Mouse (Mus musculus) monocyte, adult 2 months (primary cell): ENCODE measurements around the gene Limch1.

Experiments used
- DNase-seq, 2 experiments: peaks; one replicate each; pipeline ENCODE4 v3.0.0; 2022; ENCODE audit warnings: low spot score in 2 of 2, low read depth in 1 of 2

The Limch1 gene

DNA sequence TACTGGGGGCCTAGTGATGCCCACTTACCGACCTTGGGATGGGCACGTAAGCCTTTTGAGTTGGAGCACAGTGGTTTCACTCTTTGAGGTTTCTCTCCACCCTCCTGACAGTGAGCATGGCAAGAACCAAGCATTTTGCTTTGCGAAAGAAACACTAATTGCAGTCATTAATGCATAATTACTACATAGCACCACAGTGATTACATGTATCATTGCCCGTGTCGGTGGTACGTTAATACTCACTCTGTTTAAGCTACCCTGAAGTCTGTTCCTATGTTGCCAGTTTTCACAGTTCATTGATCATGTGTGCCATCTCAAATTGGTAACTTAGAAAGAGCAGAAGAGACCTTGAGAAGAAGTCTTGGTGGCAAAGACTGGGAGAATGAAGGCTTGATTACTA is 127.1 kb downstream of the Limch1 start:
- DNase-seq: no peak

DNA sequence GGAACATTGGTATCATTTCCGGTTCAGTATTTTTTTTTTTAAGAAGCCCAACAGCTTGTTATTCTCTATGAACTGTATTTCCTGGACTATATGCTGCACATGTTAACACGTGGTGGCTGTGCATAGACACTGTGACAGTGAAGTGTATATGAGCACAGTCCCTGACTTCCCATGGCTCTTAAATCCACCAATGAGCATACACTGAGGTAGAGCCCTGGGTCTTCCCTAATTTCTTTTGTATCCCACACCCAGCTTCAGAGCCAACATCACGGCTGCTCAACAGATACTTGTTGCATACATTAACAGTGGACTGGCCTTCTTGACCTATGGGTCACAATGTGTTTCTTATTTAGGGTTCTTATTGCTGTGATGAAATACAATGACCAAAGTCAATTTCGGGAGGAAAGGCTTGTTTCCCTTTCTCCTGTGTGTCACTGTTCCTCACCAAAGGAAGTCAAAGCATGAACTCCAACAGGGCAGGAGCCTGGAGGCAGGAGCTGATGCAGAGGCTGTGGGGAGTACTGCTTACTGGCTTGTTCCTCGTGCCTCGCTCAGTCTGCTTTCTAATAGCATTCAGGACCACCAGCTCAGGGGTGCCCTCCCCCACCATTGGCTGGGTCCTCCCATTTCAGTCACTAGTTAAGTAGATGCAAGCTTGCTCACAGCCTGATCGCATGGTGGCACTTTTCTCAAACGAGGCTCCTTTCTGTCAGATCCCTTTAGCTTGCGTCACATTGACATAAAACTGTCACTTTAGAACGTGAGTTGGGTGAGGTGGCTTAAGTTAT is 130.6 kb downstream of the Limch1 start:
- DNase-seq: no peak

DNA sequence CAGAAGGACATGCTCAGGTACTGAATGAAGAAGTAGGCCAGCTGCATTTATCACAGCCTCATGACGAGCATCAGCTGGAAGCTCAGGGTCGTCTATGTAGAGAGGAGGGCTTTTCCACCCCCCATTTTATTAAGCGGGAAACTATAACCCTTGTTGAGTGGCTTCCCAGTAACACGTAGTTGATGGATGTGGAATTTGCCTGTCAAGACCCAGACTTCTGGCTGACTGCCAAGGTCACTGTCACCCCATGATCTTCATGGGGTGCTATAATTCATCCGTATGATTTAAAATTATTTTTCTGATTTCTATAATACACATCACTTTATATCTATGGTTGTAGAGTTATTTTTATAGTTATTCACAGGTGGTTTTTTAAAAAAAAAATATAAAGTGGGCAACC is 131.4 kb downstream of the Limch1 start:
- no peak for DNase-seq

DNA sequence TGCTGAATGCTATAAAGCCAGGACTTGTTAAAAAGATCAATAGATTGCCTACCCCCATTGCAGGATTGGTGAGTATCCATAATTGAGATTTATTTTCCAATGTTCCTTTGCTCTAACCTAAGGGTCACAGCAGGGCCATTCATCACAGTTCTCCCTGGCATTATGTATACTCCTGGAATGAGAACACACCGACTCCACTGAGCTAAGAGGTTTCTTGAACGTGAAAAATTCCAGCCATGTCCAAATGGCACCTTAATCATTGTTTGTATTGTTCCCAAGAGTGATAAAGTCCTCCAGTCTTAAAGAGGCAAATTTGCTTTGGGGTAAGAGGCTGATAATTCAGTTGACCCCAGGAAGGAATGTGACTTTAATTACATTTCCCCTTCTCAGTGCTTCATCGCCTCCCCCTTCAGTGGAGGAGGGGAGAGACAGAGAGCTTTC is 136.3 kb downstream of the Limch1 start:
- no peak for DNase-seq

DNA sequence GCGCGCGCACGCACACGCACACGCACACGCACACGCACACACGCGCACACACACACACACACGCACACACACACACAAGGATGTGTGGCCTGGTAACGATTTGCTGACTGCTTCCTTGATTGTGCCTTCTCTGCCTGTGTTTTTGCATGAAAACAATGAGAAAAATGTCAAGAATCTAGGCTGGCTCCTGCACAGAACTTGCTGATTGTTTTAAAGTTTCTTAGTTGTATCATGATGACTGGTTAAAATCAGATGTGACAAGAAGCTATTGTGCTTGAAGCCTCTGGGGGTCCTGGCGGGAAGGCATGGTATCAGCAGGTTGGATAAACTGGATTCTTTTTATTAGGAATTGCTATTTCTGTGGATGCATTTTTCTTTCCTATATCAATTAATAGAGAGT is 137.1 kb downstream of the Limch1 start:
- no peak for DNase-seq

DNA sequence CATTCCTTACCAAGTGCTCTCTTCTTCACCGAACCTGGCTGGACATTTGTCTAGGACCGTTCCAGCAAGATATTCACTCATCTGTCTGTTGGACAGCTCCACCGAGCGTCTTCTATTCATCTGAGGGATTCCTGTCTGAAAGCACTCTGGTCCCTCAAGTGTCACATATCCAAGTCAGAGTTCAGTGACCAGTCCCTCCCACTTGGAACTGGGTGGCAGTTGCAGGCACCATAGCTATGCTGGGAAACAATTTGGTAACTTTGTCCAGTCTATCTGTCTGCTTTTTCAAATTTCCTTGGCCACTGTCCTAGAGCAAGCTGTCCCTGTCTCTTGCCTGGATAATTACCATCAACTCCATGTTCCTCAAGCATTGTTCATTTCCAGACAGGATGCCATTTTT is 138.9 kb downstream of the Limch1 start:
- no peak for DNase-seq

DNA sequence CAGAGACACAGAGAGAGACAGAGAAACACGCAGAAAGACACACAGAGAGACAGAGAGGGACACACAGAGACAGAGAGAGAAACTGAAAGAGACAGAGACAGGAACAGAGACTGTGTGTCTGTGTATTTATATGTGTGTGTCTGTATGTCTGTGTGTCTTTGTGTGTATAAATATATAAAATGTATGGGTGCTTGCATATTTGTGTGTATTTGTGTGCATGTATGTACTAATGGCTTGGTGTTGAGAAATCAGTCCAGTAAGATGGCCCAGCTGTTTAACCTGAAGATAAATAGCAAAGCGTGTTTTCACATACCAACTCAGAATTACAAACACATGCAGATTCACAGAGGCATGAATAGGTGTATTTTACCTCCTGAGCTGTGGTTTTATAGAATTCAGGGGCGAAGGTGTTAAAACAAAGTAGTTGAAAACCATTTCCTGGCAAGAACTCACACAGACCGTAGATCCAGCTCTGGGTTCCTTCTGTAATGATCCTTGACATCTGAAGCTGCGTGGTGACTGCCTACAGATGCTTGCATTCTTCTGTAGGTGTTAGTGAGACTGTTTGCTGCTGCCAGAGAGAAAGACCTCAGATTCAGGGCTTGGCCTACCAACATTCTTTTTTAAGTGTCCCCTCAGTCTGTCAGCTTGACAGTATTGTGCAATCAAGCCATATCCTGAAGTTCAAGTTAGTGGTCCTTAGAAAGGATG is 140.9 kb downstream of the Limch1 start:
- DNase-seq: no peak

DNA sequence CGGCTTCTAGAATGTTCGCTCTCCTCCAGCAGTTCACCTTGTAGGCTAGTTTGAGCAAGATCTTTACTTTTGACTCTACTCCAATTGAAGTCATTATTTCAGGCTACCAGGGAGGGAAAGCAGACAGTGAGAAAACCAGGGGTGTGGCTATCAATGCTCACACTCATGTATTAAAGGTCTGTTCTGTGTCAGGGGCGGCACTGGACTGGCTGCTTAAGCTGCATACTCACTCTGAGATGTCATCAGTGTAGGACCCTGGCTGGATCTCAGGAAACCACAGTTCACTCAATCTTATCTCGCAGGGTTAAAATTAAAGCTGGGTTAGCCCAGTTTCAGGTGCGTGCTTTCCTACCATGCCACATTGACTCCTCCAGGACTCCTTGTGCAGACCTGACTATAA is 142.4 kb downstream of the Limch1 start:
- DNase-seq: no peak

DNA sequence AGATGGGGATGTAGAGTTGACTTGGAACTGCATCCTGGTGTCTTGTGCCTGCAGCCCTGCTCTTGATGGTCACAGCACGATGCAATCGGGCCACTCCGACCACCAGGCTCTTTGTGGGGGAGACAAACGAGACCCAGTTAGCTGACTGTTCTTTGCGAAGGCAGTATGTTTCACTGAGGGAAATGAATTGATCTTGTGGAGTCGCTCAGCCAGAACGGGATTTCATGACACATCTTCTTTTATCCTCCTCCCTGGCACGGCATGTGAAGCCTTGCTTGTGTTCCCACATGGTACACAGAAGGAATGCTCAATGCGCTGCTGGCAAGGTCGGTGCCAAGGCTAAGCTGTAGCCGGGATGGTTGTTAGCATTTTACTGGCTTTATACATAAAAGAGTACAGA is 143.7 kb downstream of the Limch1 start:
- DNase-seq: no peak

DNA sequence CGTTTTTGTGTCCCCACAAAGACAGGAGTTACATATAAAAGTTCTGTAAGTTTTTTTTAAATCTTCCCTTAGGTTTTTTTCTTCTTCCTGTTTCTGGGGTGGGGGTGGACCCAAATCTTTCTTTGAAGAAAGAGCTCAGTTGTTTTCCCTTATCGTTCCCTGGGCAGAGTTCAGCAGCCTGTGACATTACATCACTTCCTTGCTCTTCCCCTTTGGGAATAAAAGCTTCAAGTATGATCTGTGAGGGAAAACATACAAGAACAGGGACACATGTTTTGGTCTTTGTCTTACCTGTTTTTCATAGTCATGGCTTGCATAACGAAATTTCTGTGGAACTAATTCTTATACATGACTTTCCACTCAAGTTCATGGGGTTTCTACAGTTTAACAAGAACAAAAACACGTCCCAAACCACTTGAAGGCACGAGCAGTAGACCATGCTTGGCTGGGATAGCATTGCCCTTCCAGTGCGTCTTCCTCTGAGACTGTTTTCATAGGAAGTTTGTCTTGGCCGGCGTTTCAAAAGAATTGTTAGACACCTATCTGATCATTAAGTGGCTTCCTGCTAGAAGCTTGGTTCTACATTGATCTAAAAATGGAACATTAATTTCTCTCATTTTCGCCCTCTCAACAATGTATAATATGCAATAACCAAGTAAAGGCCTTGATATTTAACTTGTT is 150.0 kb downstream of the Limch1 start:
- DNase-seq: no peak

DNA sequence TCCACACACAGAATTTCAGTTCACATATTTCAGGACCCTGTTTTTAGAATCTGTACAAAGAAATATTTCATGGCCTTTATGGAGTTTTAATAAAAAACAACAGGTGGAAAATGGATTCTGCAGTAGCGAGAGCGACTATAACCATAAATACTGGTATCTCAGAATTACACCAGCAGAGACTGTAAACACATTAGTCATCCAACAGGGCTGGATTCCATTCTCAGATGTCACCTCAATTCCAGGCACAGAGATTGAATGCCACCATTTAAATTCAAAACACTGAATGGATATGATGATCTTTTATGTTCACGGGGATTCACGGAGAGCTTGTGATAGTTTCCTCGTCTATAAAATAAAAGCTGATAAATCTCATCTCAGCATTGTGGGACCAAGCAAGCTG is 152.0 kb downstream of the Limch1 start:
- no peak for DNase-seq

DNA sequence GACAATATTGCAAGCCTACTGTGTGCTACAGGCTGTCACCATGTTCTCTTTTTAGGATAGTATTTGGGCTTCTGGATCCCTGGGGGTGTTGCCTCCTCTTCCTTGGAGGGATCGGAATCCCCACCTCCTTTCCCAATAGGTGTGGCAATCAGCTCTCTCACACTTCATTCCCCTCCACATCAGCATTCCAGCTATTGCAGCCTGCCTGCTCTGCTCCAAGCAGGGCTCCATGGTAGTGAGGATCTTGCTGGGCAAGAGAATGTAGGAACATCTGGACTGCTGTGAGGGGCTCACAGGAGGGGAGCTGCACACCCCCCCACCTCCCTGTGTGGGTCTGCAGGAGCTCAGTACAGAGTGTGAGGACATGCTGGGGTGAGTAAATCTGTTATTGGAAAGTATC is 152.6 kb downstream of the Limch1 start:
- DNase-seq: no peak

DNA sequence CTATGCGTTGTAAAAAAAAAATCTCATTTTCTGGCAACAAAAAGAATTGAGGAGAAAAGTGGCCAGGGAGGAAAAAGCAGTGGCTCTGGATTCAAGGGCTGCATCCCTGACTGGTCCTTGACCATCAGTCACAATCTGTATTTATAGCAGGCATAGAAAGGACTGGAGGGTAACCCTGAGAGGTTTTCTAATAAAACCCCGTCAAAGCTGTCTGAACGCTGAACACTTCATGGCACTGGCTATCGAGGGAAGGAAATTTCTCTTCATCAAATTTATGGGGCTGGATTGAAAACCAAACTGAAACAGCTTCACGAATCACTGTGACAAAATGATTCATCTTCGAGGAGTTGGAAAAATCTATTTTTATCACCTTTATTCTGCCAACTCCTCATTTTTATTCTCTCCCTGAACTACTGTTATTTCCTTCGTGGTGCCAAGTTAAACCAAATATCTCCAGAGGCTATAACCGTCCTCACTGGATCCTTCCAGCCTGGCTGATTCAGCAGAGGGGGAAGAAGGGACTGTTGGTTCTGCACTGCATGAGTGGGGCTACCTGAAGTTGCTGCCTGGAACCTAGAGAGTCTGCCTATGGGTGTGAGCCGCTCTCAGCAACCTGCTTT is 153.3 kb downstream of the Limch1 start:
- DNase-seq: no peak

DNA sequence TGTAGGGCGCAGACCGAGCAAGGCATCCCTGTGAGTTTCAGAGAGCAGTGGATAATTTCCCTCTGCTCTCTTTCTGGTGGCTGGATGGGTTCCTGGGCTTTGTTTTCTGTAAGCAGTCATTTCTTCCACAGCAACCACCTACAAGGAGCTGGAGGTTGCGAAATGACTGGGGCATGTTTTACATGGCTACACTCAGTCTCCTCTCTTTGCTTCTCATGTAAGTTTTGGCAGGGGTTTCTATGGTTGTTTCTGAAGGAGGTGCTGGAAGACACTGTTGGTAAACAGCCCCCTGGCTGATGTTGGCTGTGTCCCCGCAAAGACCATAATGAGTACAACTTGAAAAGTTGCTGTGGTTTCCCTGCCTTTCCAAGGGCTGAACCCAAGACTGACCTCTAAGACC is 155.5 kb downstream of the Limch1 start:
- no peak for DNase-seq

DNA sequence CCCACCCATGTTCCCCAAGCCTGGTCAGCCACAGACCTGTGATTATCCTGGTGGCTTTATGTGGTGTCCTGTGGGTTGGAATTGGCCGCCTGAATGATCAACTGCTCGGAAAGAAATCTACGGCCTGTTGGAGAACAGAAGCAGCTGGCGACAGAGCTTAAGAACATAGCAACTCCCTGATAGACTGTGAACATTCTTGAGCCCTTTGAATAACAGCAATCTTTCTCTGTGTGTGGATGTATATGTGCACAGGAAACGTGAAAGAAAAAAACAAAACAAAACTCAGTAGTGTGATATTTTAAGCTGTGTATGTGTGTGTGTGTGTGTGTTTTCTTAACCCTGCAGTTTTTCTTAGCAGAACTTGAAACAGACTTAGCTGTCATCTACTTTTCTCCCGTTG is 159.2 kb downstream of the Limch1 start:
- DNase-seq: no peak

DNA sequence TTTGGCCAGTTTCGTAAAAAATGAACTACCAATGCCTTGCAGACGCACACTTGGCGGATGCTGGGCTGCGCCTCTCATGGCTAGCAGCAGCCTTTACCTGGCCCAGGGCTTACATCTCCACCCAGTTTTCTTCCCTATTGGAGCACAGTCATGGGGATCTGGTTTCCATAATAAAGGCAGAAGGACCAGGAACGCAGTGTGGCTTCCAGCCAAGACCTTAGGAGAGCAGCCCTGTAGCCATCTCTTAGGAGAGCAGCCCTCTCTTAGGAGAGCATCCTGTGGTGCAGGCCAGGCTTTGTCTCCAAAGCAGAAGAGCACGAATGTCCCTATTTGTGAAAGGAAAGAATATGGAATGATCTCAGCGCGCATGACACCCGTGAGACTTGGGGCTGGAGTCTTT is 163.3 kb downstream of the Limch1 start:
- no peak for DNase-seq

DNA sequence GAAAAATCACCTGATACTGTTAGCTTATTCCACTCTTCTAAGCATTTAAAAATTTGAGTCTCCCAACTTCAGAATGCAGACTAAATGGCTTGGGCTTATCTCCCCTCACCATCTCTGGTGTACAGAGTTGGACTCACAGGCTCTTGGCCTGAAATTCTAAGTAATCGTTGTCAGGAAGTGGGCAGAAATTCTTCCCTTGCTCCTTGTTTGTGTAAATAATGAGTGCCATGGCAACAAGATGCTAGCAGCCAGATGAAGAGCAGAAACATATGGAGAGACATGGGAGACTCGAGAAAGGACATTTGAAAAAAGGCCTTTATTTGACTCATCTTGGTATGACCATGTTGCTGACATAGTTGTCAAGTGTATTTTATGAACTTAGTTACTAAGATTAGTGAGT is 164.3 kb downstream of the Limch1 start:
- DNase-seq: no peak

DNA sequence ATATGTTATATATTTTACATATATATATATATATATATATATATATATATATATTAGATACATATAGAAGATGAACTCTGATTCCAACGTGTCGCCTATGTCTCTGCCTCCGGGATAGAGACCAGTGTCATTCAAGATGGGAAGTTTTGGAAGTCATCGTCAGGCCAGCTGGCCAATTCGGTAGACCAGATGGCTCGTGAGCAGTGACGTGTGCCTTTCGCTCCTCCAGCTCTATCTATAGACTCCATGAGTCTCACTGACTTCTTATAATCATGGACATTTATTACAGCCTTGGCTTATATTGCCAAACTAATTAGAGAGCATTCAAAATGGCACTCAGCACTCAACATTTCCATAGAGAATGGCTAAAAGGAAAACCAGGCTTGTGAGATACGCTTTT is 165.0 kb downstream of the Limch1 start:
- DNase-seq: no peak

DNA sequence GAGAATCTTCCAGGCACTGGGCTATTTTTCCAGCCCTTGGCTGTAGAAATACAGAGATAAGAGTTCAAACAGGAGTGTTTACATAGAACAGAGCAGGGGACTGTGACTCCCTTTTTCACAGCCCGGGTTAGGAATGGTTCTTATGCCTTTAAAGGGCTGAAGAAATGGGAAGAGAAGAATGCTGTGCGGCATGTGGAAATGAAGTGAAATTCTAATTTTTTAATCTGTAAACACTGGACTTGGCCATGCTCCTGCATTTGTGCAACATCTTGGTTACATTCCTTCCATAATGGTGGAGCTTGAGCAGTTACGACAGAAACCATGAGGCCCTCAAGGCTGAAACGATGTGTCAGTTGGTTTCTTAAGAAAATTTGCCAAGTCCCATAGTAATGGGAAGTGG is 165.4 kb downstream of the Limch1 start:
- DNase-seq: no peak

DNA sequence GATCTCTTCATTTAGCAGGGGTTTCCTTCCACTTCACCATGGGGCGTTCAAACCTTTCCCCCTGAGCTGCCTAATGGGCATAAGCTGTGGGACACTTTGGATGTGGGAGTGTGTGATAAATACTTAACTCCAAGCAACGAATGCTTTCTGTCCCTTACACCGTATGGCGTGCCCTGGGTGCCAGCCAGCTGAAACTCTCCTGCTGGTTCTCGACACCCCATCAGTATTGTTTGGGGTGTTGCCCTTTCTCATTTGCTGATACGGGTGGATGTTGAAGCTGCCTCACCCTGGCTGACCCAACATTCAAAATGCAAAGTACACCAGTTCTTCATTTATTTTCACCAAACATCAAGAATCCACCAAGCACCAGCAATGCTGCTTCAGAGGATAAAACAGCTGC is 168.2 kb downstream of the Limch1 start:
- no peak for DNase-seq

DNA sequence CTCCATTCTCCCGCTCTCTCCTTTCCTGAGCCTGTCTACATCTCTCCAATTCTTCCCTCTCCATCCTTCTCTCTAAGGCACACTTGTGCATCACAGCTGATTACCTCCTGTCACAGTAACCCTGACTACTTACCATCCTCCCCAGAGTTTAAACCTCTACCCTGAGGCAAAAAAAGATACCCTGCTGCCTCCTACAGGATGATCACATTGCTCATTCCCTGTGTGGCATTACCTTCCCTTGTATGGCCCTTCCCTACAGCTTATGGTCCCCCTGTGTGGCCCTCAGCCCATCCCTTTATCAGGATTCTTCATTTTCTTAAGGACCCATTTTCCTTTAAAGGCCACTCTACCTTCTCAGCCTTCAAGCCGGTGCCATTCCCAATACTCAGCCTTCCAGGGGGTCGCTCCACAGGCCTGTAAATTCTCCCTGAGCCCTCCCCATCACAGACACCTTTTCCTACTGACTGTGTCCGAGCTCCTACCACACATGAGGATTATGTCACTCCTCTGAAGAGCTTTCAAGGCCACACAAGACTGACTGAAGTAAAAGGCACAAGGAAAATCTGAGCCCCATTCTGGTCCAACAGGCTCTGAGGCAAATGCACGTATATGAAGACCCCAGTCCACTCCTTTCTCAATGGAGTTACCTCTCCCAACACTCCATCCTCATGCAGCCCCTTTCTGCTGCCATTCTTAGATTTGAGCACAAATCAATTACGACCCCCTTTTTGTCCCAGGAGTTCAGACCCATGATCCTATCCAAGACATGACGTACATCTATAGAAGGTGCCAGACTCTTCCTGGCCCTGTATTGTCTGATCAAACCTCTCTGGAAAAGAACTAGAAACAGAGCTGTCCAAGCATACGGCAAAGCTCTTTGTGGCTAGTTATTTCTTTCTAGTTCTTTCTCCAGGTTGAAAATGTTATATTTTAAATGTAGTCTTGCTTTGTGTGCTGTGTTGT is 172.0 kb downstream of the Limch1 start:
- DNase-seq: no peak
